Mouse (Mus musculus) B cell, adult 2 months (primary cell): ENCODE data around the gene Rreb1.

Source experiments
- DNase-seq, 2 experiments: peaks; one replicate each; pipeline ENCODE4 v3.0.0; 2022

The Rreb1 gene

DNA sequence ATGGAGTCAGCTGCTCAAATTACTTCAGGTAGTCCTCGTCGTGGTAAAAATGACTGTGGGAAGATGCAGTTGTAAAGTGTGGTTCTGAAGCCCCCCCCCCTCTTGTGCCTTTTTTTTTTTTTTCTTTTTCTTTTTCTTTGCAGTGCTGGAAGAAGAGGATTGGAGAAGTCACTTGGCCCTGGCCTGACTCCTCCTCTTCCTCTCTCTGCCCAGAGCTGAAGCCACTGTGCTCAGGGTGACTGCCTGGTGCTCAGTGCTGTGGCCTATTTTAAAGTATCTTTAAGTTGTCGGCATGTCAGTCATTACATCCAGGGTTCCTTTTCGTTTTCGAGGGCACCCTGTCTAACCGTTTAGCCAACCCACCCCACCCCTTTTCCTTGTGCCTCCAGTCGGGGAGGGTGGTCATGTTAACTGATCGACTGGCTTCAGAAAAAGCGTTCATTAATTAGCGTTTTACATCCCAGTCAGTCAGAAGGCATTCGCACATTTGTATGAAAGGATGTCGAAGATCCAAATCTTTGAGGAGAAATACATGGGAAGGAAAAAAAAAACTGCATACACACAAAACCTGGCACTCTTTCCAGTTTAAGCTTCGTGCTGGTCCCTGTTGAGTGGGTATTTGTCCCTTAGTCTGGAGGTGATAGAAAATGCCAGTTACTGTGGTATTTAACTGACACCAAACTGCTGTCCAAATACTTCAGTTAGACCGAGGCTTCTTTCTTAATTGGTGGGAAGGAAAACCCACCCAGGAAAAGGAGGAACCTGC is 76.4 kb downstream of the Rreb1 start:
- DNase-seq = peak; percentile 51

DNA sequence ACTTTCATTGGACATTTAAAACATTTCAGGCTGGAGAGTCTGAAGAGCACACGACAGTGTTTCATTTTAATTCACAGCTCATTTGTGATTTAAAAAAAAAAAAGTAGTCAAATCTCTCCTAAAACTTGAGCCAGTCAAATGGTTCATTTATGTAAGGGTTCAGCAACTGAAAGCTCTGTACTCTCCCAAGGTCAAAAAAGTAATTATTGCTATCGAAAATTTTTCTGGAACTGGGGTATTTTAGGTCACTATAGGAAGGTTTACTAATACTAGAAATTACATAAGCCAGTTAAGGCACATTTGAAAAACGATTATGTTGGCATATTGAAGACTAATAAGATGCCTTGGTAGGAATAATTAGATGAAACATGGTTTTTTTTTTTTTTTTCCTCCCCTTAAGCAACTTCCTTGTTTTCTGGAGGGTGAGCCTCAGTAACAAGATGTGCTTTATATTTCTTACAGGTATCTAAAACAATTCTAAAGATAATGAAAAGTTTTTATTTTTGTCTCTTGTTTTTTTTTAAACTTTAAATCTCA is 77.1 kb downstream of the Rreb1 start:
- DNase-seq = no peak

DNA sequence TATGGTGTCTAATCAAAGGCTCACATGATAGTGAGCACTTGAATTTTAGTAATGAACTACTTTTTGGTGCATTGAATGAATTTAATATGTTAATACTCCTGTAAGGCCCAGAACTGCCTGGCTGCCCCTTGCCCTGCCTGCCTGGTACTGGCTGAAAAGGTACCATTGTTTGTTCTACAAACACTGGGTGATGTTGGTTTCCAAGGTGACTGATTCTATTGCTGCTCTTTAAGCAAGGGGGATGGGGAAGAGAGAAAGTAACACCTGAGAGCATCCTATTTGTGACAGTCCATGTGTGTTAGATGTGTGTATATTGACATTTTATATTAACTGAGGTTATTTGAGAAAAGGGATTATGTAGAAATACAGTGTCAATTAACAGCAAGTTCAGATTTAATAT is 77.6 kb downstream of the Rreb1 start:
- DNase-seq = peak; percentile 38 to 43

DNA sequence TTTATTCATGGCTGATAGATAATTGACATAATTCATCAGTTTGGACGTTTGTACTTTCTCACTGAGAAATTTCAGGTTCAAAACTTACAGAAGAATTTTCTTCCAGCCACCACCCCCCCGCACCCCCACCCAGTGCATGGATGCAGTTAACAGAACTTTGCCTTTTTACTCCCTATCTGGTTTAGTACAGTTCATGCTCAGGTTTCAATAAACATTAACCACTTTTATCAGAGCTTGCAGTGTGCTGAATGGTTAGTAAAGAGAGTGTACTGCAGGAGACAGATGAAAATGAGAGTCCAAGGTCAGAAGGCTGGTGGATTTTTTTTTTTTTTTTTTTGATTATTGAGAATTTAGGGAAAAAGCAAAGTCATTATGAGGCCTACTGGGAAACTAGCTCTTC is 78.3 kb downstream of the Rreb1 start:
- no peak for DNase-seq

DNA sequence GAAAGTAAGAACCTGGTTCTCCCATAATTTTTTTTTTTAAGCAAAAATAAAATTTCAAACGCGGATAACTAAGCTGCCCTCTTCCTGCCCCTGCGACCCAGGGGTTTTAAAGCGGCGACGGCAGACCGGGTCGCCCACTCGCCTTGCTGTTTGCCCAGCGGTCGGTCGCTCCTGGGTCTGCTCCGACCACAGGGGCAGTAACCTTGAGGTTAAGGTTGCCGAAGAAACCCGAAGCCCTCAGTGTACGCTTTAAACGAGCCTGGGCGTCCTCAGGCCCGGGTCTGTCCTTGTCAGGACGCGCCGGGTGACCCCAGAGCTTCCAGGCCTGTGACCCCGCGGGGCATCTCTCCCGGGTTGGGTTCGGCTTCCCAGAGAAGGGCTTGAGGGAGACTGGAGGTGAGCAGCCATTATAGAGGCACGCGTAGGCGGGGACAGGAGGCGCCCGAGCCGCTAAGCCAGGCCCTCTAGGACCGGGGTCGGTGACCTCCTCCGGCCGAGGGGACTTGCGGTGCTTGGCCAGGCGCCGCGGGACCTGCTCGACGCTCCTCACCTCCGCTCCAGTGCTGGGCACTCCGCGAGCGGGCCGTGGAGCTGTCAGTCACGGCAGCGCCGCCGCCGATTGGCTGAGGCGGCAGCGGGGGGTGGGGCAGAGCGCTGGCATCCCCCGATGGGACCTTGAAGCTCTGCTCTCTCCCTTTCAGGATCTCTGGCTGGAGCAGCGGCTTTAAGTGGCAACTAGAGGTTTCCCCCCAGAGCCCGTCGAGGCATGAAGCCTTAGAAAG is 79.3 kb downstream of the Rreb1 start:
- DNase-seq = peak; percentile 93 to 94

GRCm38 (mm10) chr13:37858066-37858501 is 79.9 kb downstream of the Rreb1 start:
- DNase-seq = no peak

DNA sequence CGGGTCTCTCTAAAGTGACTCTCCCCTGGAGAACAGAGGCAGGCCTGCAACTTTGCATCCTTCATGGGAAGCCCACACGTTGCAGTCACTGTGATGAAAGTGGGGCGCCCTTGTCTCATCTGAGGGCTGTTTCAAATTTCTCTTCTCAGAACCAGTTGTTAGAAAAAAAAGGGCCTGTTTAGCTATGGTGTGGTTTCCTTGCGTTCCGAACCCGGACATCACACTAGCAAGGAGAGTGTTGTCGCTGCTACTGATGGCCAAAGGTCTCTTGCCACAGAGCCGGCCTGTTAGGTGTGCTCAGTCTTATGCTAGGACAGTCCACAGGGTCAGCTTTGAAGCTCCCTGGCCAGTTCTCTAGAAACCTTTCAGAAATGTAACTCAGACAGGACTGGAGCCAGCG is 80.3 kb downstream of the Rreb1 start:
- DNase-seq = no peak

GRCm38 (mm10) chr13:37859782-37860181 is 81.6 kb downstream of the Rreb1 start:
- DNase-seq = no peak

GRCm38 (mm10) chr13:37860204-37860603 is 82.0 kb downstream of the Rreb1 start:
- no peak for DNase-seq

GRCm38 (mm10) chr13:37860789-37861188 is 82.6 kb downstream of the Rreb1 start:
- peak in 1 of 2 experiments; percentile 38 for DNase-seq

- no peak for DNase-seq
Measured at GRCm38 (mm10) chr13:37862492-37862891, 84.3 kb downstream of the Rreb1 start.

GRCm38 (mm10) chr13:37863643-37864042 is 85.4 kb downstream of the Rreb1 start:
- no peak for DNase-seq

DNA sequence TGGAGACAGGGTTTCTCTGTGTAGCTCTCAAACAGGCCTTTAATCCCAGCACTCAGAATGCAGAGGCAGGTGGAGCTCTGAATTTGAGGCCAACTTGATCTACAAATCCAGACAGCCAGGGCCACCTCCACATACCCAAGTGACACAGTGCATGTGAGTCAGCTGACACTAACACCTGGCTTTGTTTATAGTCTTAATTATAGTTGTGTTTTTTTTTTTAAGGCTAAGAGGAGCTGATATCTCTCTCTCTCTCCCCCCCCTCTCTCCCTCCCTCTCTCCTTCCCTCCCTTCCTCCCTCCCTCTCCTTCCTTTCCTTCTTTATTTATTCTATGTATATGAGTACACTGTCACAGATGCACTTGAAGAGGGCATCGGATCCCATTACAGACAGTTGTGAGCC is 86.5 kb downstream of the Rreb1 start:
- no peak for DNase-seq

GRCm38 (mm10) chr13:37866296-37866695 is 88.1 kb downstream of the Rreb1 start:
- DNase-seq = no peak

GRCm38 (mm10) chr13:37866846-37867245 is 88.6 kb downstream of the Rreb1 start:
- no peak for DNase-seq

DNA sequence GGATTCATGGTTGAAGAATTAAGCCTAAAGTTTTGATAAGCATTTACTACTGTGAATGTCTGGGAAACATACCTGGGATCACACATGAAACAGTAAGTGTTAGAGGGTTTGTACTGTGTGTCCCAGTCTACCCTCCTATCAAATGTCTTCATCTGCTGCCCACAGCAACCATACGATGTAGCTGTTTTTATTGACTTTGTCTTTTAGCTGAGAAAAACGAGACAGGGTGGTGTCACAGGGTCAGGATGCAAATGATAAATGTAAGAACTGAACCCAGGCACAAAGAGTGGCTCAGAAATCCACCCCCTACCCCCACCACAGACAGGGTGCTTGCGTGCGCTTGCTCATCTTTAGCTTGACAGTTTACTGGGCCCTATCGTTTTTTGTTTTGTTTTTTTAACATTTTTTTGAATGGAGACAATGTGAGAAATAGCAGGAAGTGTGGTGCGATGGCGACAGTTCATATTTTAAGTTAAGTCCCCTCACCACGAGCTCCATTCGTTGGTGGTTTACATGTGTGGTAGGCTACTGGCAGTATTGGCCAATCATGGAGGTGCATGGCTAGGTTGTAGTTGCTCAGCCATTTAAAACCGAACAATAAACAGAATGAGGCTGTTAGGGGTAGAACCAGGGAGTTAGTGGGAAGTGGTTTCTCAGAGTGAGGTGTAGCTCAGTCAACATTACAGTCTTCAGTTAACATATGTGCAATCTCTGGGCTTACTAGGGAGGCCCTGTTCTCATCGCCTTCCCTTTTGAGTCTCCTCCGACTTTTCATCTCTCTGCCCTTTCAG is 92.1 kb downstream of the Rreb1 start:
- DNase-seq = no peak

- DNase-seq = no peak
Measured at GRCm38 (mm10) chr13:37872142-37872835, 94.1 kb downstream of the Rreb1 start.

DNA sequence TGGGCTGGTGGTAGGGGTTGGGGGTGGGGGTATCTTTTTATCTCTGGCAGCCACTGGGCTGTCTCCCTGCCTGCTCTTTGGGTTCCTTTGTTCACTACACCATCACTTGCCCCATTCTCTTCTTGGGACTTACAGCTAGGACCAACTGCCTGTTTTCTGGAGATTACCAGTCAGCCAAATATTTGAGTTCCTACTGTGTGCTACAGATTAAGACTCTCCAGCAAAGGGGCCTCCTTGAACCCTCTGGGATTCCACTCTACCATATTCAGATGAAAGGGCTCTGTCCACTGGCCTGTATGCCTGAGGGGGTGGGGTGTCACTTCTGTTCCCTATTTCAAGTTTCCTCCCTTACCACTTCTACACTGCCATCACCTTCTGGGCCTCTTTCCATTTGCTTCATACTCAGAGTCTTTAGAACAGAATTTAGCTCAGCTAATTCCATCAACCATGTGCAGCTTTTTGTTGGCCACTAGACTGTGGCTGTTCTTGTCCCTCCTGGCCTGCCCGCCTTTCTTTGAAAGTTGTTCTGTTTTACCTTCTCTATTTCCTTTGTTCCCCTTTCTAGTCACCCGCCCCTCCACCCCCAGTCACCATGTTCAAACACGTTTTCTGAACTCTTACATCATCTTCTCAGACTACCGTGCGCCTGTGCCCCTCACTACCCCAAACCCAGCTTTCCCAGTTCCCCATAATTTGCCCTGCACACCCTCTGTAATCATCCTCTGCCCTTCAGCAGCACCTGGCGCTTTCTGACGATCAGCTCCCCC is 95.1 kb downstream of the Rreb1 start:
- DNase-seq = peak; percentile 70 to 76

DNA sequence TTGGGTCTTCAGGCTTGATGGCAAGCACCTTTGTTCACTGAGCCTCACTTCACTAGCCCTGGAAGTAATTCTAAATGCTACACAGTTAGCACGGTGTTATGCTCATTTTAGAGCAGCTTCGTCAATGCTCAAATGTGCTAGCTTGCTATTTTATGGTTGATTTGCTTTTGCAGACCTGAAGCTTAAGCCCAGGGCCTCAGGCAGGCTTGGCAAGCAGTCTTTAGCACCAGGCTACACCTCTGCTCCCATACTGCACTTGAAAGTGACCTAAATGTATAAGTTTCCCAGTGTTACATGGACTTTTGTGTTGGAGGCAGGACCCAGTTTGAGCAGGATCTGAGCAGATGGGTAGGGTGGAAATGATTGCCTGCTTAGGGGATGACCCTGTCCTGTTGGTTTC is 97.7 kb downstream of the Rreb1 start:
- DNase-seq = no peak

- no peak for DNase-seq
Measured at GRCm38 (mm10) chr13:37876366-37876765, 98.2 kb downstream of the Rreb1 start.

- no peak for DNase-seq
Measured at GRCm38 (mm10) chr13:37876836-37877235, 98.6 kb downstream of the Rreb1 start.

DNA sequence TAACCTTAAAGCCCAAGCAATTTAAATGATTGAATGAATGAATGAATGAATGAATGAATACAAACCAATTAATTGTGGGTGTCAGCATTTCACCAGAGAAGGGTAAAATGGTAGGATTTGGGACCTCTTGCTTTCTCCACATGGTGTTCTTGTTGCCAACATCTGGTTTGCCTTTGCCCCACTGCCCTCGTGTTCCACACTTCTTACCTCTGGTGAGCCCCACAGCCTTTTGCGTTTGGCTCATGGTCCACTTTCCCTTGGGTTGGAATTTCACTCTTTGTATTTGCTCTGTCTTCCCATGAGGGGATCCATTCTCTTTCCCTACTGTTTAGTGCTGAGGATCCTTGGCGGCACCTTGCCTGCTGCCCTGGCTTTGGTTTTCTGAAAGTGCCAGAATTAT is 99.0 kb downstream of the Rreb1 start:
- DNase-seq = no peak
